Mouse (Mus musculus) retina, postnatal 7 days (tissue): Measurements from ENCODE around the gene Rhov.

Experiments
- DNase-seq: peaks from one replicate; pipeline ENCODE4 v3.0.0-alpha.2; 2012; ENCODE audit warnings: low read depth, low spot score

The Rhov gene

GRCm38 (mm10) chr2:119237871-119238220, 33.2 kb downstream of the Rhov start:
- peak; percentile 6 for DNase-seq

GRCm38 (mm10) chr2:119237210-119237870, 33.7 kb downstream of the Rhov start, which contains the start of gene Spint1:
TSS of gene Spint1 (plus strand) at chr2:119237362.
- DNase-seq: no peak

- DNase-seq: no peak
Observed at GRCm38 (mm10) chr2:119236682-119237209, 34.3 kb downstream of the Rhov start.

GRCm38 (mm10) chr2:119229775-119230704, 41.0 kb downstream of the Rhov start, which contains the start of gene Ppp1r14d:
TSS of gene Ppp1r14d (minus strand) at chr2:119229906.
- no peak for DNase-seq
